Mouse (Mus musculus) kidney, embryonic 14.5 days (tissue): Measurements from ENCODE around the gene Spn. TPM values are rescaled to one million over a fixed set of nuclear protein-coding genes. Genes with fewer than 3 reads are reported as not detected.

Experiments used
- ATAC-seq: fragments of 200-750 bp; cut with Nextera tagmentation; 2 replicates; pipeline ENCODE4 v1.8.0; 2017; ENCODE audit warnings: moderate number of reproducible peaks, mild to moderate bottlenecking, moderate TSS enrichment, moderate library complexity; ENCODE audit not compliant: low FRiP score, low TSS enrichment
- H3K27ac ChIP-seq: fragments of 300-500 bp; sonication (generic); 2 replicates; pipeline ENCODE4 v1.5.1; 2014; ENCODE audit warnings: low read depth, mild to moderate bottlenecking, low read length, moderate library complexity, mixed read lengths
- H3K27me3 ChIP-seq: fragments of 300-500 bp; sonication (generic); 2 replicates; pipeline ENCODE4 v1.6.1; 2014; ENCODE audit warnings: mild to moderate bottlenecking, low read length; ENCODE audit not compliant: control insufficient read depth, insufficient read depth
- H3K36me3 ChIP-seq: fragments of 300-500 bp; sonication (generic); 2 replicates; pipeline ENCODE4 v1.6.1; 2014; ENCODE audit warnings: low read length, mixed read lengths; ENCODE audit not compliant: control insufficient read depth, insufficient read depth
- H3K4me1 ChIP-seq: fragments of 300-500 bp; sonication (generic); 2 replicates; pipeline ENCODE4 v1.6.1; 2014; ENCODE audit warnings: low read length, mixed read lengths; ENCODE audit not compliant: control insufficient read depth, insufficient read depth
- H3K4me2 ChIP-seq: fragments of 300-500 bp; sonication (generic); replicated peaks from 2 replicates; pipeline ENCODE4 v1.6.1; 2014; ENCODE audit warnings: low read depth, mild to moderate bottlenecking, low read length
- H3K4me3 ChIP-seq: fragments of 300-500 bp; sonication (generic); 2 replicates; pipeline ENCODE4 v1.5.1; 2014; ENCODE audit warnings: mild to moderate bottlenecking, low read length
- H3K9ac ChIP-seq: fragments of 300-500 bp; sonication (generic); 2 replicates; pipeline ENCODE4 v1.6.1; 2014; ENCODE audit warnings: low read depth, mild to moderate bottlenecking, low read length, moderate library complexity
- H3K9me3 ChIP-seq: fragments of 300-500 bp; sonication (generic); 2 replicates; pipeline ENCODE4 v1.6.1; 2016; ENCODE audit warnings: low read length; ENCODE audit not compliant: control insufficient read depth
- WGBS: fragments of 180-500 bp; shearing (Covaris S2); extraction: QIAGEN DNeasy Blood & Tissue Kit; methylation state at CpG from one replicate; pipeline ENCODE4 v1.1.7; 2014; 5-methylcytosine and 5-hydroxymethylcytosine counted together
- polyA plus RNA-seq: library from polyadenylated mRNA; unstranded; fragments of >200 nt; fragmentation: Nextera tagmentation; extraction: Ambion mirVana; gene quantifications from 2 replicates; pipeline ENCODE4 v1.2.1, GENCODE M21; 2014

Spn gene
- polyA plus RNA-seq, 1 experiment from 2014 or later = 0.14 TPM

DNA sequence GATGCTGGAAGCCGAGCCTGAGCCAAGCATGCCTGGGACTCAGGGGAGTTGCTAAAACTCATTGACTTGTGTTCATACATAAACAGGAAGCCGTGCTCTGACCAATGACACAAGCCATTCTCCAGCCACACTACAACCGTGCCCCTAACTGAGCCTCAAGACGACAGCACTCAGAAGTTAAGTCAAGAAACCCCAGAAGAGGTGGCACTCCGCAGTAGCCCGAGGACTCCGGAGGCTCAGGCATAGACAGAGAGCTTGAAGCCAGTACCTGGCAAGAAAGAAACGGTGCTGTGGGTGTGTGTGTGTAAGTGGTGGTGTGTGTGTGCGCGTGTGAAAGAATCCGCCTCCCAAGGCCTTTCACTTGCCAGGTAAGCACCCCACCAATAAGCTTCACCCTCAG, 22.7 kb downstream of the Spn start:
- H3K36me3 ChIP-seq = no peaks in the 10 kb centered on the region
- no peak overlapping the region for H3K4me3 ChIP-seq
- H3K9me3 ChIP-seq = no peaks in the 10 kb centered on the region
- no peak overlapping the region for H3K9ac ChIP-seq
- H3K27ac ChIP-seq = no peak overlapping the region
- H3K4me2 ChIP-seq = no peak overlapping the region
- H3K27me3 ChIP-seq = no peaks in the 10 kb centered on the region
- ATAC-seq = no peak
- 81% methylated on average over 11 of the region's 11 CpGs for WGBS
- peaks cover 12% of the 10 kb centered on the region; the same call in 1 of the 2 replicates for H3K4me1 ChIP-seq

DNA sequence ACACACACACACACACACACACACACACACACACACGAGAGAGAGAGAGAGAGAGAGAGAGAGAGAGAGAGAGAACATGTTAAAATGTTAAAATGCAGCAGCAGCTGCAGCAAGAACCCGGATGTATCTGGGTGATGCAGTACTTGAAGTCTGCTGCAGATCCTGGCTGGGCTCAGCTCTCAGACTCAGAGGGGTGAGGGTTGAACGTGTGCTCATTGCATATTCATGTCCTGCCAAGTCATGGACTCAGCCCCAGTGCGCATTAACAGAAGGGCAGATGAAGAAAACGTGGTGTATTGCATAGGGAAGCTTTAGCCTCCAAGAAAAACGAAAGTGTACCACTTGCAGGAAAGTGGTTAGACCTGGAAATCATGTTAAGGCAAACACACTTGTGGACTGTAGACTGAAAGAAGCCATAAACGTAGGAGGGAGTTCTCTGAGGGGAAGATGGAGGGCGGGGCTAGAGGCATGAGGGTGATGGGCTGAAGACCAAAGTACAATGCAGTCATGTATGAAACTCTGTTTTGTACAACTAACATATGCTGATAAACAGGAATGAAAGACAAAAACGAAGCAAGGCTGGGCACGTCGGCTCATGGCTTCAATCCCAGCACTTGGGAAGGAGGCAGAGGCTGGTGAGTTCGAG, 23.9 kb downstream of the Spn start:
- Histone ChIP-seq H3K4me1 (peaks cover 12% of the 10 kb centered on the region; the same call in 1 of the 2 replicates), H3K27me3 (no peaks in the 10 kb centered on the region), H3K4me2 (no peak overlapping the region), H3K27ac (peak overlapping the region; percentile 11; the same call in 1 of the 2 replicates), H3K9ac (0 out of 2 replicates have a peak overlapping the region, but pooled peaks have one; percentile 4), H3K9me3 (no peaks in the 10 kb centered on the region), H3K36me3 (no peaks in the 10 kb centered on the region), H3K4me3 (no peak overlapping the region)
- WGBS = 48% methylated on average over 12 of the region's 12 CpGs
- ATAC-seq = no peak

DNA sequence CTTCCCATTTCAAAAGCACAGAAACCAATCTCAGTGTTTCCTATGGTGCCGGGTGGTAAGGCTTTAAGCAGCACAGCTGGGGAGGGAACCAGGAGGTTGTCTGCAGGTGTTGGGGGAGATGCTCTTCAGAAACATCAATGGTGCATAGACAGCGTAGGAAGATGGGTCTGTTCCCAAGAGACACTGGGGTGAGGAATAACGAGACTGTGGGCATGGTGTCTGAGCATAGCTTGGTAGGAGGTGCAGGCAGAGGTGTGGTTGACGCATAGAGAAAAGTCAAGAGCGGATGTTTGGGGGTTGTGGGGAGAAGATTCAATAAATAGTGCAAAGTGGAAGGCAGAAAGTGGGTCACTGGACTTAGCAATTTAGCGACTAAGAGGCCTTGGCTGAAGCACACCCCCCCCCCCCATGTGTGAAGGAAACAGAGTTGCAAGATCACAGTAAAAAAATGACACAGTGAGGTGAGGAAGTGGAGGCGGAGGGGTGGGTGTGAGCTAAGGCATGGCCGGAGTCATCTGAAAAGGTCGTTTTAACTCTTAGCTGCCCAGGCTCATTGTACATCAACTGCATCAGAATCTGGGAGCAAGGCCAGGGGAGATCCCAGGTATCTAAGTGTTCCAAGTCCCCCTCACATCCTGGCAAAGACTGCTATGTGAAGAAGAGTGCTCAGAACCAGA, 24.6 kb downstream of the Spn start:
- Histone ChIP-seq H3K9ac (no peak overlapping the region), H3K4me1 (peaks cover 9% of the 10 kb centered on the region; the same call in 1 of the 2 replicates), H3K9me3 (no peaks in the 10 kb centered on the region), H3K36me3 (no peaks in the 10 kb centered on the region), H3K4me3 (no peak overlapping the region), H3K4me2 (no peak overlapping the region), H3K27ac (no peak overlapping the region), H3K27me3 (no peaks in the 10 kb centered on the region)
- 26% methylated on average over 9 of the region's 9 CpGs for WGBS
- no peak for ATAC-seq

DNA sequence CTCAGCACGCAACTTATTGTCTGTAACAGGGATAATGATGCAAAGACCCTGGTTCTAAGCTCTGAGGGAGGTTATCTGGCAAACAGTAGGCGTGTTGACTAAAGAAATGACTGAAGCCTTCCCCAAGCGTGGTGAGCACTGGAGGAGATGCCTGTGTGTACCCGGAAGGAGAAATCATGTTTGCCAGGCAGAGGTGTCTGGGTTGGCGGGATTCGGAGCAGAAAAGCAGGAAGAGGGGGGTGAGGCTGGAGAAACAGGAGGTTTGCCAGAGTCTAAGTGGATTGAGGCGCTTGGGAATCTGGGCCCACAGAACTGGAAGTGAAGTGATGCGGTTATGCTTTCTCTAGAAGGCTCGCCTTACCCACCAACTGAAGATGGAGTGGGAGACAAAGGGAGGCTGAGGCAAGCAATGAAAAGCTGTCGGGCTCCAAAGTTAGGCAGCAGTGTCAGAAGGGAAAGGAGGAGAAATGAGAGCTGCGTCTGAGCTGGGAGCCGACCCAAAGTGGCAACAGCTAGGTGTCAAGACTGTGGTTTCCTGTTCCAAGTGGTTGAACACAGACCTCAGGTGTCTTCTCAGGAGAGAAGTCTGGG, 25.3 kb downstream of the Spn start:
- H3K27me3 ChIP-seq = no peaks in the 10 kb centered on the region
- WGBS = 76% methylated on average over 12 of the region's 12 CpGs
- H3K36me3 ChIP-seq = no peaks in the 10 kb centered on the region
- H3K4me3 ChIP-seq = no peak overlapping the region
- no peak overlapping the region for H3K4me2 ChIP-seq
- H3K9me3 ChIP-seq = no peaks in the 10 kb centered on the region
- no peak overlapping the region for H3K9ac ChIP-seq
- peaks cover 9% of the 10 kb centered on the region; the same call in 1 of the 2 replicates for H3K4me1 ChIP-seq
- ATAC-seq = no peak
- no peak overlapping the region for H3K27ac ChIP-seq

DNA sequence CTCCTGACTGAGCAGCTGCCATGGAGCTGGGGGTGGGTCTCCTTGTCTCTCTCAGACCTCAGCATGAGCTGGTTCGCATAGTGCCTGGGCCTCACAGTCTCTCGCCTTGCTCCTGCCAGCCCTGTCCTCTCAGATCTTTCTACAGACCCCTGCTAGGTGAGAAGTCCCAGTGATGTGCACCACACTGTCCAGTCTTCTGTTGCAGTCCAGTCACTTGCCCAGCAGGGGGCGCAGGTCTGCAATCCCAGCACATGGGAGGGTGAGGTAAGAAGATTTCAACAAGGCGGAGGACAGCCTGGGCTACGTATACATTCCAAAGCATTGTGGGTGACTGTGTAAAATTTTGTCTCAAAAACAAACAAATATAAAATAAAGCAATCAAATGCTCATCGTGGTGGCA, 26.2 kb downstream of the Spn start:
- ATAC-seq = peak; percentile 28; the same call in 1 of the 2 replicates
- no peak overlapping the region for H3K4me2 ChIP-seq
- H3K9me3 ChIP-seq = no peaks in the 10 kb centered on the region
- H3K4me3 ChIP-seq = no peak overlapping the region
- H3K9ac ChIP-seq = no peak overlapping the region
- 50% methylated on average over 6 of the region's 6 CpGs for WGBS
- H3K36me3 ChIP-seq = no peaks in the 10 kb centered on the region
- H3K27me3 ChIP-seq = no peaks in the 10 kb centered on the region
- H3K4me1 ChIP-seq = peaks cover 6% of the 10 kb centered on the region; the same call in 1 of the 2 replicates
- H3K27ac ChIP-seq = no peak overlapping the region

DNA sequence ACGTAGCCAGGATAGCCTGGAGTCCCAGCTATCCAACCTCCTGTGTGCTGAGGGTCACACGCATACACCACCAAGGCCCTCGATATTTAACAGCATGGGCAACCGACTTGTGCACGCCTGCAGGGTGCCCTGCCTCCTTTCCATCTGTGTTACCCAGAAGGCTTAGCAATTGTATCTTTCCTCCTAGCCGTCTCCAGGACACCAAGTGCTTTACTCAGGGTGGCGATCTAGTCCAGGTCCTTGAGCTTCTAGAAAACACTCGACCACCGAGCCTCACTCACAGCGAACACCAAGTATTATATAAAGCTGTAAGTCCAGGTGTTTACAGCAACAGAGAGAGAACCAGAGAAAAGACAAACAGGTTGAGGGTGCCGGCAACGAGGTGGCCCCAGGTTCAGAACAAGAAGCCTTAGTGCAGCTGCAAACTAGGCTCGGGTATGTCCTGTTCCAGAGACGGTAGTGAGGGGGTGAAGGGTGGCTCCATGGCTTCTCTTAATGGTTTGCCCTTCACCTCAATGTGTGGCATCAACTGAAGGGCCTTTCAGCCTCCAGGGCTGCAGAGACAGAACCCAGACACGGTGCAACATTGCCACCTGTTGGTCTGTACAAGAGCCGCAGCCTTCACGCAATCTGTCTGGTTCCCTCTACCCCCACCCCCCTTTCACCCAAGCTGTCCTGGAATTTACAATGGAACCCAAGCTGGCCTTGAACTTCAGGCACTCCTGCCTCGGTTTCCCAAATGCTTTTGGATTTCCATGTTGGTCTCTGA, 27.2 kb downstream of the Spn start:
- H3K9me3 ChIP-seq = no peaks in the 10 kb centered on the region
- no peaks in the 10 kb centered on the region for H3K27me3 ChIP-seq
- no peak overlapping the region for H3K4me3 ChIP-seq
- 0 out of 2 replicates have a peak, but pooled peaks cover 4% of the 10 kb centered on the region for H3K4me1 ChIP-seq
- H3K36me3 ChIP-seq = no peaks in the 10 kb centered on the region
- peak; percentile 69; the same call in 1 of the 2 replicates for ATAC-seq
- no peak overlapping the region for H3K27ac ChIP-seq
- H3K4me2 ChIP-seq = no peak overlapping the region
- 49% methylated on average over 18 of the region's 18 CpGs for WGBS
- H3K9ac ChIP-seq = no peak overlapping the region

DNA sequence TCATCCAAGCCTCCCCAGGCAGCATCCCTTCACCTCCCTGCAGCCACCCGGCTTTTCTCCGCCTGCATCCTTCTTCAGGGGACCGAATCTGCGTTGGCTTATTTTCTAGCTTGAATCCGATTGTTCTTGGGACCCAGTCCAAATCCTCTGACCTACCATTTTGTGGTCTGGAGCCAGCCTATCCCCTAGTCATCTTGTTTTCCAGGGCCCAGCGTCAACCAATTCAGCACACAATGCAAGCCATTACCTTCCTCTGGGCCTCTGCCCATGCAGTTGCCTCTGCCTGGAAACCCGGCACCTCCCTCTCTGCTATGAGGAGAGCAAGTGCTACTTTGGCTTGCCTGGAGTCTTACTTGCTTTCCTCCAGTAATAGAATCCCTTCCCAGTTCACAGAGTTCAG, 32.1 kb downstream of the Spn start:
- Histone ChIP-seq H3K27ac (no peak overlapping the region), H3K4me1 (no peaks in the 10 kb centered on the region), H3K4me2 (no peak overlapping the region), H3K9ac (no peak overlapping the region), H3K9me3 (no peaks in the 10 kb centered on the region), H3K27me3 (no peaks in the 10 kb centered on the region), H3K36me3 (no peaks in the 10 kb centered on the region), H3K4me3 (no peak overlapping the region)
- no peak for ATAC-seq
- WGBS = 79% methylated on average over 7 of the region's 7 CpGs

DNA sequence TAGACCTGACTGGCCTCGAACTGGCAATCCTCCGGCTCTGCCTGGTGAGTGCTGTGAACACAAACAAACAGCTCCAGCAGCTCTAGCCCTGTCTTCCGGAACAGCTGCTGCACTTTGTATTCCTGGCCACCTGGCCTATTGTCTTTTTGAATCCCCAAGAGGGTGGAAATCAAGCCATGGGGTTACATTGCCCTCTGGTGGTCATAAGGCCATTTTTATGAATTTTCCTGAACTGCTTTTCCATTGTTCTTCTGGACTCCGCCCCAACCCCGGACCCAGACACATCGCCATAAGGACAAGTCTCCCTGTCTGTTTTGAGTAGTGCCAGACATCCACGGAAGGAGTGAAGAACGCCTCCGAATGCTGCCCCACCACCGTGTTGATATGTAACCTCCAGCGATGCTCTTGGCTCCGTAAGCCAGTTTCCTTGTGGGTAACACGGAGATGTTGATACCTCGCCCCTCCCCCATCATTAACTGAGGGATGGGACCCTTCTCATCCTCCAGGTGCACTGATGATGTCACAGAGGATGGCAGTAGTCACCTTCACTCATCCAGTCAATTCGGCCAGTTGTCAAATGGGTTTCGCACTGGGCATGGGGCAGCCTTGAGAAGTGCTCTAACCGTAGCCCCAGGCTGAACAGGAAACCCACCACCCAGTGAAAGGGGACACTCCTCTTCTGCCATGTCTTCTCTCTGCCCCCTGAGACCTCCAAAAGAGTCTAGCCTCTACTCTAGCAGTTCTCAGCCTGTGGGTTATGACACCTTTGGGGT, 32.9 kb downstream of the Spn start:
- Histone ChIP-seq H3K4me3 (peak overlapping the region; percentile 35), H3K9me3 (no peaks in the 10 kb centered on the region), H3K27ac (no peak overlapping the region), H3K4me1 (no peaks in the 10 kb centered on the region), H3K27me3 (no peaks in the 10 kb centered on the region), H3K36me3 (no peaks in the 10 kb centered on the region), H3K4me2 (peak overlapping the region; percentile 48), H3K9ac (peak overlapping the region; percentile 54; the same call in 1 of the 2 replicates)
- peak; percentile 91 for ATAC-seq
- 15% methylated on average over 17 of the region's 17 CpGs for WGBS
